Mouse (Mus musculus) left cerebral cortex, postnatal 25 days (tissue): ENCODE data around the gene Vmn1r39. TPM values are rescaled to one million over a fixed set of nuclear protein-coding genes. Genes with fewer than 3 reads are reported as not detected.
"Not testable (repeated sequence)": the region's sequence is repeated elsewhere in the genome, so short reads cannot be mapped to it uniquely, and the experiment has no call there.

Experiments
- DNase-seq, 2 experiments: peaks; one replicate each; pipeline ENCODE4 v3.0.0; 2022; ENCODE audit warnings: low spot score in 2 of 2, mixed read lengths in 1 of 2
- intact Hi-C: fragments of 180-260 bp; cut with DNase I; formaldehyde crosslinking; loops from one replicate; pipeline ENCODE4 v1.15.1; 2025
- total RNA-seq, 2 experiments: library from RNA; stranded (reverse); gene quantifications; 2 replicates each; pipeline ENCODE4 v1.2.3; 2021

Vmn1r39 gene
- not detected for total RNA-seq

DNA sequence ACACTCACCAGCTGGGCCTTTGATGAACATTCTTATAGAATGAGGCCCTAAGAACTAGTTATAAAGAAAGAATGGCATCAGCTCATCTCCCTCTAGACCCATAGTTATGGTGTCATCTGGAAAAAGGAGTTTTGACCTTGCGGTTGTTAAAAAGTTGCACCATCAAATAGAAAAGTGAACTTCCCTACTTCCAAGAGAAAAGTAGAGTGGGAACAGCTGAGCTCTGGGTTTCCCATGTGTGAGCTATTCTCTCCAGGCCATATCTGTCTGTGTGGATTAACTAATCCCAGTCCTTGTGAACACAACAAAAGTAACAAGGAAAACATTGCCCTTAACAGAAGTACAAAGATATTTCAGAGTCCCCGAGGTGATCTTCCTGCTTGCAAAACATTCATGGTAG lies at the start of gene Vmn1r39:
Gene Vmn1r39 (minus strand): TSS at position 101 of the 400 bp plus-strand sequence.
- intact Hi-C loops, result no loop called here
- no peak for DNase-seq

GRCm38 (mm10) chr6:66859391-66859790 lies 49.0 kb upstream of the Vmn1r39 start:
- intact Hi-C loops, result no loop called here
- DNase-seq, result no peak

DNA sequence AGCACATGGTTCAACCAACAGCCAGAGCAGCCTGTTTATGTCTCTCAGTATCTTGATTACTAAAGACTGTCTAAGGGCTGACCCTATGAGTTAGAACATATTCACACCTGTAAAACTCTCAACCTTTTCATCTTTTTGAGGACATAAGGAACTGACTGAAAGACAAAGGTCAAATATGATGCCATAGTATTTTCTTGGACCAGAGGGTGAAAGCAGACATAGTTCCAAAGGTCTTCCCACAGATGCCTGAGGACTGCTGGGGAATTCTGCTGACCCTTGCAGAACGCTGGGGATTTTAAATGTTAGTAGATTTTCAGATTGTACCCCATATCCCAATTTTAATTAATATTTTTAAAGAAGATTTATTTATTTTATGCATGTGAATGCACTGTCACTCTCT lies 47.9 kb upstream of the Vmn1r39 start:
- intact Hi-C loops, result no loop called here
- no peak for DNase-seq

GRCm38 (mm10) chr6:66856236-66856635 lies 45.8 kb upstream of the Vmn1r39 start:
- no peak for DNase-seq
- intact Hi-C loops, result no loop called here

- DNase-seq, result no peak
- intact Hi-C loops, result no loop called here
Measured at GRCm38 (mm10) chr6:66848936-66849335, 38.5 kb upstream of the Vmn1r39 start.

GRCm38 (mm10) chr6:66840631-66841030 lies 30.2 kb upstream of the Vmn1r39 start:
- DNase-seq, result peak; percentile 40 to 51
- intact Hi-C loops, result loop anchor here (2.0 to 5.0 kb wide), 3 partner anchors 122 to 318 kb away; partner anchors contain the start of gene Gadd45a

DNA sequence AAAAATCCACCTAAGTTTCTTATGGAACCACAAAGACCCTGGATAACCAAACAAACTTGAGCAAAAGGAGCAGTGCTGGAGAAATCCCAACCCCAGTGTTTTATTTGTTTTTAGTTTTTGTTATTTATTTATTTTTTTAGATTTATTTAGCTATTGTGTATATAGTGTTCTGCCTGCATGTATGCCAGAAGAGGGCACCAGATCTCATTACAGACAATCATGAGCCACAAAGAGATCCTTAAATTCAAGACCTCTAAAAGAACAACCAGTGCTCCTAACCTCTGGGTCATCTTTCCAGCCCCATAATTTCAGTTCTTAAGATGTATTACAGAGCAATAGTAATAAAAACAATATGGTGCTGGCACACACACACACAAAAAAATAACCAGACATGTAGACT lies 26.5 kb upstream of the Vmn1r39 start:
- intact Hi-C loops, result loop anchor here (5.0 kb wide), 1 partner anchor 305 kb away; no protein-coding TSS in a partner anchor
- no peak for DNase-seq

DNA sequence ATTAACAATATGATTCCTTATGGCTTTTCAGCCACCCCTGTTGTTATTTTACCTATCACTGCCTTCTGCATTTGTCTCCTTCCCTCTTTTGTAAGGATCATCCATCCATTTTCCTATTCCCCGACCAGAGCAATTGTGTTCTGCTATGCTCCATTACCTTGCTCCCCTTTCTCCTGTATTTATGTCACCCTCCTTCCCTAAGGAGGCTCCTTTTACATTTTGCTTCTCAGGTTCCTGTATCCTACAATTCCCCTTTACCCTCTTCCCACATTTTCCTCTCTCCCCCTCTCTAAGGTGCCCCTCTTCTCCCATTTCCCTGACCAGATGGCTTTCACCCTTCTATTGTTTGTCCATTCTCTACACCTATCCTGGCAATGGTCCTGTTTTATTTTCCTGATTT lies 4.1 kb downstream of the Vmn1r39 start:
- DNase-seq, result no peak
- intact Hi-C loops, result no loop called here

DNA sequence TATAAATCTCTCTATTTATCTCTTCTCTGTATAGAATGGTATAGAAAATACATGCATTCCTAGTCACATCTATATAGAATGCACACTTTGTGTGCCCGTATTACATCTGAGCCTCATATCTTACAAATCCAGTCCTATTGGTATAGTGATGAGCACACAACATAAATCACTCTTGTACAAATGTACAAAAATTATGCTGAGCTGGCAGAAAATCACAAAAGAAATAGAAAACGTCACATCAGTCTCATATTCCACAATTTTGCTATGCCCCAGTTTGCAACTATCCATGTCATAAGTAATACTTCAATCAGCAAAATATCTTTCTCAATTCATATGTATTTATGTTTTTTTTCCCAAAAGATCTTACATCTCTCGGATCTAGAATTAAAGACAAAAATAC lies 4.7 kb downstream of the Vmn1r39 start:
- no peak for DNase-seq
- intact Hi-C loops, result no loop called here

- intact Hi-C loops, DNase-seq: not testable (repeated sequence)
Measured at GRCm38 (mm10) chr6:66782527-66782926, 27.9 kb downstream of the Vmn1r39 start, which contains the start of gene Vmn1r38. Gene Vmn1r38 (minus strand): TSS chr6:66782627.

Other genes with a start within 250 kb of the Vmn1r39 start
- gene Vmn1r33, start 192.3 kb downstream of the Vmn1r39 start, total RNA-seq, result not detected
- gene Vmn1r34, start 166.7 kb downstream of the Vmn1r39 start, total RNA-seq, result not detected
- gene Vmn1r35, start 124.7 kb downstream of the Vmn1r39 start, total RNA-seq, result not detected
- not detected for gene Vmn1r36, start 91.4 kb downstream of the Vmn1r39 start, total RNA-seq
- gene Vmn1r37, start 81.2 kb downstream of the Vmn1r39 start, total RNA-seq, result not detected
- not detected for gene Vmn1r38, start 28.0 kb downstream of the Vmn1r39 start, total RNA-seq
- gene Gng12, start 85.8 kb upstream of the Vmn1r39 start, total RNA-seq, result 10 to 100 TPM; 59.4 to 67.0 TPM
- gene Gadd45a, start 226.8 kb upstream of the Vmn1r39 start, total RNA-seq, result 10 to 100 TPM in 1 of 2 experiments, 1 to 10 TPM in 1; 7.4 to 11.0 TPM